In the genomic region with DNA sequence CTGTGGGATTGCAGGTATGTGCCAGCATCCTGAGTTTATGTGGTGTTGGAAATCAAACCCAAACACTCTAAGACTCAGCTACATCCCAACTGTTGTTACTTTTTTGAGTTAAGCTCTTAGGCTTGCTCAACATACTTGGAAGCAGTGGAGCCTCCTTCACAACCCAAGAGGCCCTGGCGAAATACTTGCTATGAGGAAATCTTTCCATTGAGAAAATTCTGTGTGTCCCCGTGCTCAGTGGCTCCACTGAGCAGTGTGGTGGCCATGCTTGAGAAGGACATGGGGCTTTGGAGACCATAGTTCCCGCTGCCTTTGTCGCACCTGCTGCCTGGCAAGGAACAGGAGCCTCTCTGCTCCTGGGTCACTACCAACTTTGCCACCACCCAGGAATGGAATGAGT, we compare ENCODE assay signal across 16 mouse cellular contexts.
A peak's percentile ranks its signal among the peaks of the same experiment; 100 is the strongest.
DNase-seq lines count a peak whose midpoint lies in the region; ATAC-seq and TF ChIP-seq lines count a peak whose summit lies in the region.
"Had no signal": no experiment of that assay in that cellular context is flagged by ENCODE, and none has a peak within 500 bp of the region (broad histone marks: within the 10 kb centered on the region; RNA-seq: fewer than 3 reads in every experiment).

No protein-coding gene starts in this region.

- no peak overlapping the region for H3K9ac ChIP-seq in liver, embryonic 14.5 days (replicated peaks)
- H3K9ac ChIP-seq: embryonic facial prominence, embryonic 13.5 days; forebrain, embryonic 15.5 days; kidney, embryonic 15.5 days; limb, embryonic 13.5 days had no signal

- peaks cover 0 to 12% of the 10 kb centered on the region in 2 experiments; a peak in 2 of 4 replicates for H3K4me1 ChIP-seq in liver, embryonic 14.5 days (replicated peaks; ENCODE audit: control insufficient read depth in 2 of 2, insufficient read depth in 2 of 2, low read length in 1 of 2)
- peaks cover 14% of the 10 kb centered on the region for H3K4me1 ChIP-seq in lung, adult 2 months (ENCODE audit: control insufficient read depth, insufficient read depth, low read length)

- no peak overlapping the region for H3K4me3 ChIP-seq in liver, embryonic 14.5 days (ENCODE audit: insufficient read depth in 1 of 2, low read depth in 2 of 2, low read length in 2 of 2)
- H3K4me3 ChIP-seq in lung, adult 2 months (replicated peaks; ENCODE audit: extremely low read depth, low read depth, low read length): no peak overlapping the region
- H3K4me3 ChIP-seq: embryonic facial prominence, embryonic 13.5 days; forebrain, embryonic 15.5 days; kidney, embryonic 15.5 days; limb, embryonic 13.5 days had no signal

- no peak overlapping the region for H3K4me2 ChIP-seq in liver, embryonic 14.5 days (ENCODE audit: low read depth)
- H3K4me2 ChIP-seq: forebrain, embryonic 15.5 days had no signal

- TF ChIP-seq EP300 in liver, embryonic 14.5 days (IDR thresholded peaks at IDR 0.05; ENCODE audit: low read depth): no peak

- H3K36me3 ChIP-seq in liver, embryonic 14.5 days (replicated peaks; ENCODE audit: control insufficient read depth, insufficient read depth, low read depth): no peaks in the 10 kb centered on the region
- H3K36me3 ChIP-seq: embryonic facial prominence, embryonic 13.5 days; forebrain, embryonic 15.5 days; kidney, embryonic 15.5 days; limb, embryonic 13.5 days had no signal

- no peak for ATAC-seq in liver, embryonic 14.5 days (ENCODE audit: insufficient read depth)
- ATAC-seq in common myeloid progenitor, adult 5-6 weeks (replicated peaks; ENCODE audit: low read depth, poor library complexity, severe bottlenecking): 0 out of 2 replicates have a peak, but pooled peaks have one; percentile 9
- ATAC-seq: hindbrain, embryonic 16.5 days had no signal

- no peaks in the 10 kb centered on the region for H3K27me3 ChIP-seq in liver, embryonic 14.5 days (ENCODE audit: control insufficient read depth, insufficient read depth, low read length)
- H3K27me3 ChIP-seq: embryonic facial prominence, embryonic 13.5 days; kidney, embryonic 15.5 days; limb, embryonic 13.5 days had no signal

- WGBS in liver, embryonic 14.5 days (ENCODE audit: insufficient replicate concordance): 69% methylated on average over 4 of the region's 4 CpGs
- 63% methylated on average over 4 of the region's 4 CpGs for WGBS in lung, adult 2 months

- peak; percentile 22; the same call in 1 of the 2 replicates for TF ChIP-seq CTCF in liver, embryonic 14.5 days (IDR thresholded peaks at IDR 0.05; ENCODE audit: low read depth)
- peak; percentile 58 for TF ChIP-seq CTCF in lung, adult 2 months (IDR thresholded peaks at IDR 0.05; ENCODE audit: insufficient read depth, low read length)

- no peaks in the 10 kb centered on the region for H3K9me3 ChIP-seq in liver, embryonic 14.5 days (ENCODE audit: control insufficient read depth, low read length)
- H3K9me3 ChIP-seq: embryonic facial prominence, embryonic 13.5 days; forebrain, embryonic 15.5 days; kidney, embryonic 15.5 days; limb, embryonic 13.5 days had no signal

- TF ChIP-seq POLR2A in lung, adult 2 months (IDR thresholded peaks at IDR 0.05; ENCODE audit: borderline replicate concordance, extremely low read depth, low read depth, low read length): no peak

- no peak overlapping the region for H3K27ac ChIP-seq in liver, embryonic 14.5 days
- H3K27ac ChIP-seq: forebrain, embryonic 15.5 days; stomach, postnatal 0 days had no signal

- DNase-seq in liver, embryonic 14.5 days (ENCODE audit: low read depth in 3 of 3, low spot score in 3 of 3): no peak
- no peak for DNase-seq in liver
- DNase-seq in lung, adult 2 months: peak; percentile 63
- DNase-seq in monocyte, adult 2 months (ENCODE audit: low read depth in 1 of 2, low spot score in 2 of 2): peak; percentile 14 to 24
- DNase-seq in cerebellum, postnatal 4 days (ENCODE audit: low spot score in 2 of 2): no peak
- DNase-seq in urinary bladder, postnatal 4 days (ENCODE audit: low spot score in 2 of 2): no peak
- DNase-seq: cerebellum, adult 9-10 months; gastrocnemius, postnatal 36 days; spleen, adult 18-20 months had no signal

Comparison
In these comparisons a context has a peak if more than half of its experiments do, and no peak if none do; other contexts are left out.
1. DNase-seq: peak in lung, adult 2 months (single experiment) and monocyte, adult 2 months (2 of 2); none in liver, embryonic 14.5 days (0 of 3), liver (single experiment), cerebellum, postnatal 4 days (0 of 2) and urinary bladder, postnatal 4 days (0 of 2).